Mouse (Mus musculus) spleen, postnatal 0 days (tissue): ENCODE results near the gene Gm49673. TPM values are rescaled to one million over a fixed set of nuclear protein-coding genes. Genes with fewer than 3 reads are reported as not detected.

Experiments used
- polyA plus RNA-seq: library from polyadenylated mRNA; unstranded; fragments of >200 nt; fragmentation: Nextera tagmentation; extraction: Ambion mirVana; gene quantifications from 2 replicates; pipeline ENCODE4 v1.2.1, GENCODE M21; 2015

The Gm49673 gene
- polyA plus RNA-seq: not detected in 2 replicates

DNA sequence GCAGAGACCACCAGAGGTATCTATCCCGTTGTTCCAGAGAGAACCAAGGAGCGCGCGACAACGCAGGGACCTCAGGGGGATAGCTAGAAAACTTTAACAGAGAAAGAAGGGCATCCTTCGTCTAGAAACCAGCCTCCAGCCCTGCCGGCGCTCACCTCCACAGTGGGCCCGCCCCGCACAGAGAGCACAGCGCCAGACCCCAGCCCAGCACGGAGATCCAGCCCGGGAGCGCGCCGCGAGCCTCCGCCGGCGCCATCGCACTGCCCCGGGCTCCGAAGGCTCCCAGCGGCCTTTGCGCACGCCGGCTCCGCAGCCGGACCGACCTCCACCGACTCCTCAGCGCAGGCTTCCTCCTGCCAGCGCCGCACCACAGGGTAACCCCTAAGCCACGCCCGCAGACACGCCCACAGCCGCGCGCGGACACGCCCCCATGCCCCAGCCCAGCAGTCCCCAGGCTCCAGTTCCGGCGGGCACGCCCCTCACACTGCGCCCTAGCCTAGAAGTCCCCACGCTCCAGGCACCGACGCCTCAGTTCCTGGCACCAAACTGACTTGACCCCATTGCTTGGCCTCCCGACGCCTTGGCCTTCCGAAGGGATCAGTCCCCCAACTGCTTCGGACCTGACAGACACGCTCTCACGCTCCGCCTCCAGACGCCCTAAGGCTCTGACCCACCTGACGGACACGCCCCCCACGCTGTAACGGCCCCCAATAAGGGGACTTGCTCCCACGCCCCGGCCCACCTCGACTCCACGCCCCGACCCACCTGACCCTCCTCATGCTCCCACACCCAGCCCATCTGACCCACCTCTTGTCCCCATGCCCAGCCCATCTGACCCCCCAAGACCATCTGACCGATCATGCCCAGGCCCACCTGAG is at the start of gene Gm49673, which contains the start of gene Rnaset2a:
Gene Gm49673, minus strand, starts transcription at position 350 of the 878 bp plus-strand sequence.
Gene Rnaset2a, minus strand, starts transcription at position 659 of the 878 bp plus-strand sequence.

DNA sequence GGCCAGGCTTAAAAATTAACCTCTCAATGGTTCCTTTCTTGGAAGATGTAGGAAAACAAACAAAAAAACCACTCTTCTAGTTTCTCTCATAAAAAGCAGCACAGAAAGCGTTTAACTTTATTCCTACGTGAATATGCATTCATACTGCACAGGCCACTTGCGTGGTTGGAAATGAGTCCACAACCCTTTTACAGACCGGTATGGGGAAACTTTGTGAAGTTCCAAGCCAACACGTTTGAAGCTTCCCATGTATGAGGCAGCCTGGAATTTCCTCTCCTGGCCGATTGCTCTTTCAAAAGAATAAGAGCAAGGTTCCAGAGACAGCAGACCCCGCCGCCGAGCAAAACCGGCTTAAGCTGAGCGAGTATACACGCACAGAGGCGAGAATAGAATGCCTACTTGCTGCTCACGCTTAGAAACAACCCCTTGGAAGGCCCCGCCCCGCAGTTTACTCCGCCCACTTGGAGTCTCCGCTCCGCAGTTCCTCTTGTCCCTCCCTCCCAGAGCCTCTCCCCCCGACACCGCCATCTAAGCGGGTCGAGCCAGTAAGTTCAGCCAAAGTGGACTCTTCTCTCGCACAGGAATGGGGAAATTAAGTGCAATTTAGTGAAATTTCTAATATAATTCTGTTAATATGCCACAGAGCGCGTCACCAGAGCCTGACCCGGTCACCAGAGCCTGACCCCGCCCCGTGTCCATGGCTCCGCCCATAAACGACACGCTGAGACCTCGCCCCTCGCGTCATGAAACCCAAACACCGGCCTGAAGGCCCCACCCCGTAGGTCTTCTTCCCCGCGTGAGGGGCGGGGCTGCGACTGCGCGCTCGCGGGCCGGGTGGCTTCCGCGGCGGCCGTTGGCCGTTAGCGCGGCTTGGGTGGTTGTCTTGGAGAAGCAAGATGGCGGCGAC is 17.4 kb upstream of the Gm49673 start, which contains the start of gene Fgfr1op:
Gene Fgfr1op, plus strand, starts transcription at position 801 of the 907 bp plus-strand sequence.

Other genes with a start within 250 kb of the Gm49673 start
- 2.1 and 3.1 TPM in 2 replicates for gene Tagap, start 221.8 kb downstream of the Gm49673 start, polyA plus RNA-seq
- gene Rsph3a, start 202.2 kb downstream of the Gm49673 start, polyA plus RNA-seq: 24.6 and 27.7 TPM in 2 replicates
- 25.9 and 29.9 TPM in 2 replicates for gene Rnaset2a, start 309 bp upstream of the Gm49673 start, polyA plus RNA-seq
- 17.1 and 17.2 TPM in 2 replicates for gene Fgfr1op, start 17.7 kb upstream of the Gm49673 start, polyA plus RNA-seq
- gene Ccr6, start 88.3 kb upstream of the Gm49673 start, polyA plus RNA-seq: 0.73 and 1.4 TPM in 2 replicates
- 145 and 155 TPM in 2 replicates for gene Mpc1, start 135.1 kb upstream of the Gm49673 start, polyA plus RNA-seq
- 82.6 and 83.0 TPM in 2 replicates for gene Sft2d1, start 163.3 kb upstream of the Gm49673 start, polyA plus RNA-seq
- 0.06 and 0.07 TPM in 2 replicates for gene Prr18, start 189.7 kb upstream of the Gm49673 start, polyA plus RNA-seq
- gene T2, start 208.2 kb upstream of the Gm49673 start, polyA plus RNA-seq: 0.13 TPM in 2 replicates